Mouse (Mus musculus): ENCODE results near the gene Elk4.

Elk4 gene

GRCm38 (mm10) chr1:132019876-132020275 lies 12.5 kb downstream of the Elk4 start:
- DNase-seq = no peak

GRCm38 (mm10) chr1:132022107-132022506 lies 14.7 kb downstream of the Elk4 start:
- no peak for DNase-seq

- DNase-seq = no peak
These were observed 19.7 kb downstream of the Elk4 start for GRCm38 (mm10) chr1:132026925-132027646.

GRCm38 (mm10) chr1:132027978-132028377 lies 20.6 kb downstream of the Elk4 start:
- DNase-seq = no peak

- no peak for DNase-seq
These were observed 21.0 kb downstream of the Elk4 start for GRCm38 (mm10) chr1:132028413-132028812.

DNA sequence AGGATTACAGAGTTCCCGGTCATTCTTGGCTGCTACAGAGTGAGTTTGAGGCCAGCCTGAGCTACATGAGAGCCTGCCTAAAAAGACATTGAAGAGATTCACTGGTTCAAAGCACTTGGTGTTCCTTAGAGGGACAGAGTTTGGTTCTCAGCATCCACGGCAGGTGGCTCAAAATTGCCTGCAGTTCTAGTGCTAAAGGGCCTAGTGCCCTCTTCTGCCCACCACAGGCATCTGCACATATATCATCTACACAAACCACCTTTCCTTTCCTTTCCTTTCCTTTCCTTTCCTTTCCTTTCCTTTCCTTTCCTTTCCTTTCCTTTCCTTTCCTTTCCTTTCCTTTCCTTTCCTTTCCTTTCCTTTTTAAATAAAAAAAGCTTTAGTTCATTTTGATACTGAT lies 23.2 kb downstream of the Elk4 start:
- DNase-seq = no peak

- no peak for DNase-seq
These were observed 24.8 kb downstream of the Elk4 start for GRCm38 (mm10) chr1:132032172-132032571.

DNA sequence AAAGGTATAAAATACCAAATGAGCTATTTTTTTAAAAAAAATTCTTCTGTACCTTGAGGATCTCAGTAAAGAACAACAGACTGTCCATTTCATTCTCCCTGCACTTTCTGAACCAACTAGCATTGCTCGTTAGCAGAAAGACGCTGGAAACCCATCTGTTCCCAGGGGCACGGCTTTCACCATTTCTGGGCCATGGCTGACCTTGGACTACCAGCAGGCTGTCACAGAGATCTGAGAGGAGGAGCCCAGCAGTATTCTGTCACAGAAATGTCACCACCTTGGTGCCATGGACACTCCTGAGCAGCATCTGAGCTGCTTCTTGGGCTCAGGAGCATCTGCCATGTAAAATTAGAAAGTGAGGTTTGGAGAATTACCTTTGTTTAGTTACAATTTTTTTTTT lies 30.3 kb downstream of the Elk4 start:
- no peak for DNase-seq

DNA sequence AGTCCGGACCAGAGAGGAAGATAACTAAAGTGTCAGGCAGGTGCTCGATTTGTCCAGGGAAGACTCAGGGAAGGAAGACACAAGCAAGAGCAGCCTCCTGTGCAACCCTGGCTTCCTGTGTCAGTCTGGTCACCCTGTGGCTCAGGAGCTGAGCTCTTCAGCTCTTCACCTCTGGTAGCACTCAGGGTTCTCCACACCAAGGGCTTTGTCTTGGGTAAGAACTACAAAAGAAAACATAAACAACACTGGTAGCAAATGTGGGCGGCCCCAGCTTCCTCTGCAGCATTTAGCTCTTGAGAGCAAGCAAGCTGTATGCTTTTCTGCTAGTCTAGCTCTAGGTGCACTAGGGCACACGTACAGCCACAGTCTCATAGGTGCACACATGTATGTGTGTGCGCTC lies 31.3 kb downstream of the Elk4 start:
- DNase-seq = no peak

- peak; percentile 40 to 55 for DNase-seq
These were observed 32.8 kb downstream of the Elk4 start for GRCm38 (mm10) chr1:132040201-132040621.

DNA sequence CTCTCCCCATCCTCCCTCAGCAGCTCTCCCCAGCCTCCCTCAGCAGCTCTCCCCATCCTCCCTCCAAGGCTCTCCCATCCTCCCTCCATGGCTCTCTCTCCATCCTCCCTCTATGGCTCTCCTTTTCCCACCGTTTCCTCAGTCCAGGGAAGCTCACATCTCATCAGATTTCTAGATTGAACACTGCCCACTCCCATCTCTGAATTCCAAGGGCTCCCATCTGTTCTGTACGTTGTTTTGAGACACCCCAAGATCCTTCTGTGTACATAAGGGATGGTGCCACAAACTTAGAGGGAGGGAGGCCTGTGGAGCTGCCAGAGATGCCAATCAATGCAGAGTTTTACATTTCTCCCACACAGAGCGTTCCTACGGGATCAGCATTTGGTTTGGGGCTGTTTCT lies 36.4 kb downstream of the Elk4 start:
- DNase-seq = no peak

DNA sequence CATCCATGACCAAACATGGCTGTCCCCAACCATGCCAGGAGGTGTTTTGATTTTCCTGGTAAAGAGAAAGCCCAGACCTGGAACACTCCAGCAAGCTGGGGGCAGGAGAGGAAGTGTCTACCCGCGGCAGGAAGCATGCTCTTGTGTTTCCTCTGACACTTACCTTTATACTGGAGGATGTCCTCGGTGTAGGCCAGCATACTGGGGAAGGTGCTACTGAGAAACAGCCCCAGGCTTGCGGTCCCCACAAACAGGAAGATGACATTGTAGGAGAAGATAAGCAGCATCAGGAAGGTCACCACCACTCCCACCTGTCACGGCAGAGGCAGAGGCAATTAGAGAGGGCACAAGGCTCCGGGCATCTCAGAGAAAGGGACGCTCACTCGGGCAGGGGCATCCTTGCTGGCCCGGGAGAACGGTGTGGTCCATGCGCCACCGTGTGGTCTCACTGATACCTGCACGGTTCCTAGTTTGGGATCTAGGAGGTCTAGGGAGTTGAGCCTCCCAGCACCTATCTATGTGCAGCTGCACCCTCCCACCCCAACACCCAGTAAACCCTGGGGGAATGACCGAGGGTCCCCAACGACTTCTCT lies 38.8 kb downstream of the Elk4 start:
- DNase-seq = peak; percentile 48 to 69

DNA sequence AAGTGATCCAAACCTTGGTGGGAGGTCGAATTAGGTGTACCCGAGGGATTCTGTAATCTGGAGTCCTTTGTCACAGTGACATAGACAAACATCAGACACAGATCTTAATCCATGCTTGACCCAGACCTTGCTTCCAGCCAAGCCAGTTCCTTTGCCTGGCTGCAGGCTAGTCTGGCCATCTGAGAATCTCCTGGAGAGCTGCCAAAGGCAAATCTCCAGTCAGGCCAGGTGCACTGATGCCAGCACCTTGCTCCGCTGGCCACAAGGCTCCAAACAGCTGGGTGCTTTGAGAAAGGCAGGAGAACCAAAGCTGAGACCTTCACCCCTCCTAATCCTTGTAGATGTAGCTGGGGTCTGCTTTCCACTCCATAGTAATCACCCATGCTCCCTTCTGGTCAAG lies 44.3 kb downstream of the Elk4 start:
- no peak for DNase-seq

- no peak for DNase-seq
These were observed 47.0 kb downstream of the Elk4 start for GRCm38 (mm10) chr1:132054387-132054786.

DNA sequence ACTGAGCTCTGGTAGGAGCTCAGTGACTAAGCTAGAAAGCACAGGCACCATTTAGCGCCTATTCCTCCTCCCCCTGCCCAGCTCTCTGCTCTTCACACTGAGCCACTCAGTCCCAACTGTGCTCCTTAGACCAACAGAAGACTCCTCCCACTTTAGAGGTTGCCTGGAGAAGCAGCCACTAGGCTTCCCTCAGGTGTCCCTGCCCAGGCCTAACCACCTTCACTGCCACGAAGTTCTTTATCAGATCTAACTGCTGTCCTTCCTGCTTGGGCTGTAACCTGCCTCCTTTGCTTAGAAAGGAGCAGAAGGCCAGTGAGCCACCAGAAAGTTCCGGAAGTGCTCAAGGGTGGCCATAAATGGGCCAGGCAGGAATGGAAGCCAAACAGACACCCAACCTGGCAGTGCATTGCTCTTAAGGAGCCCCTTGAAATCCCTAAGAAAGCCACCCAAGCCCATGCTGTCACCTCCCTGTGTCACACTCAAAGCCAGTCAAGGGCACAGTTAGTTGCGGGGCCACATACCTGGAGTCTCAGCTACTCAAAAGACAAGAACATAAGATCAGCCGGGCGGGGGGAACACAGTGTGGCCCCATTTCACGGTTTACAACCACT lies 47.8 kb downstream of the Elk4 start:
- DNase-seq = peak; percentile 61 to 73

DNA sequence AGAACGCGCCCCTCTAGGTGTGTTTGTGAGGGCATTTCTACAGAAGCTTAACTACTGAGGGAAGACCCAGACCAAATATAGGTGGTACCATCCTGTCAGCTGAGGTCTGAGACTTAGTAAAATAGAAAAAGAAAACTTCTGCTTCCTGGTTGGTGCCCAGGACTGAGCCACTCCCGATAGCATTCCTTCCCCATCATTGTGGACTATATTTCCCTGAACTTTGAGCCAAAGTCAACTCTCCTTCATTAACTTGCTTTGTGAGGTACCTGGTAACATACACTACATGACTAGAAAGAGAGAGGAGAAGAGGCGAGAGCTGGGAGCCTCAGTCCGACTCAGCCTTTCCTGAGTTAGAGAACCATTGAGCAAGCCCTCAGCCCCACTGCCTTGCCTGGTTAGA lies 51.2 kb downstream of the Elk4 start:
- no peak for DNase-seq

GRCm38 (mm10) chr1:132060036-132060769 lies 52.8 kb downstream of the Elk4 start:
- DNase-seq = no peak

GRCm38 (mm10) chr1:132061750-132062541 lies 54.5 kb downstream of the Elk4 start:
- DNase-seq = no peak

GRCm38 (mm10) chr1:132063096-132063495 lies 55.7 kb downstream of the Elk4 start:
- no peak for DNase-seq

DNA sequence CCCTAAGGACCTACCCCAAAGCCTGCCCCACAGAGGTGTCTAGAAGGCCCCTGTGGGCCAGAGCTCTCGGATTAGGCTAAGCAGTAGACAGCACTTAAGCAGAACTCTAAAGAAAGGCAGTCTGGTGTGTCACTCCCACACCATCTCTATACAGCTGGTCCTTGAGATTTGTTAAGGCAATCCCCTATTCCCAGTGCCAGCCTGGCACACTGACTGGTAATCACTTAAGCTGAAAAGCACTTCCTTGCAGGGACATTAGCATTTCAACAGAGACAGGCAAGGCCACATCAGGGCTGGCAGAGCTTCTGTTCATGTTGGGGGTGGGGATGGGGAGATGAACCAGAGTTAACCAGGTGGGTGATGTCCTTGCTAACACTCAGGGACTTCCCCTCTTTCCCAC lies 57.6 kb downstream of the Elk4 start:
- no peak for DNase-seq

- no peak for DNase-seq
These were observed 58.2 kb downstream of the Elk4 start for GRCm38 (mm10) chr1:132065475-132066172.
